Mouse (Mus musculus) liver, postnatal 0 days (tissue): Measurements from ENCODE around the gene Ube2c.

ENCODE experiments used
- CTCF ChIP-seq: sonication (generic); IDR thresholded peaks from 2 replicates; pipeline ENCODE4 v1.5.1; 2016; ENCODE audit warnings: antibody characterized with exemption, low read depth
- EP300 ChIP-seq: IDR thresholded peaks from 2 replicates; pipeline ENCODE4 v1.6.1; 2016; ENCODE audit warnings: antibody characterized with exemption, low read depth, mild to moderate bottlenecking

DNA sequence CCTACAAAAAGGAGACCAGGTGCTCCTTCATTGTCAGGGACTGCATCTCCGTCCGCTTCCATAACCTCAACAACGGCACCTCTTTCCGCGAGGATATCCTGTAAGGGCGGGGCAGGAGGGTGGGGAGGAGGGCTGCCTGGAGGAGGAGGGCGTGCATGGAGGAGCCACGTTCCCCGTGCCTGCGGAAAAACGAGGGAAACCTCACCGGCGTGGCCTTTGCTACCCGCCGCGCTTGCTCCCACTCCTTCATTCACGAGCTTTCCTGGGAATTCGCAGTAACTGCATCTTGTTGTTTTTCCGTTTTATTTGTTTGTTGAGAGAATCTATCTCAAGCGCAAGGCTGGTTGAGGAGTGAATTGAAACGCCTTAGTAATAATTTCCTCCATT is 35.6 kb downstream of the Ube2c start:
- TF ChIP-seq CTCF (no peak), EP300 (no peak)
